Mouse (Mus musculus): Measurements from ENCODE around the gene Atp2a1. TPM values are rescaled to one million over a fixed set of nuclear protein-coding genes. Genes with fewer than 3 reads are reported as not detected.
A peak's percentile ranks its signal among the peaks of the same experiment; 100 is the strongest.

Gene Atp2a1
- 6.8 and 9.5 TPM in 2 replicates for polyA plus RNA-seq (2016; fragmentation: Nextera tagmentation; extraction: Ambion mirVana)

DNA sequence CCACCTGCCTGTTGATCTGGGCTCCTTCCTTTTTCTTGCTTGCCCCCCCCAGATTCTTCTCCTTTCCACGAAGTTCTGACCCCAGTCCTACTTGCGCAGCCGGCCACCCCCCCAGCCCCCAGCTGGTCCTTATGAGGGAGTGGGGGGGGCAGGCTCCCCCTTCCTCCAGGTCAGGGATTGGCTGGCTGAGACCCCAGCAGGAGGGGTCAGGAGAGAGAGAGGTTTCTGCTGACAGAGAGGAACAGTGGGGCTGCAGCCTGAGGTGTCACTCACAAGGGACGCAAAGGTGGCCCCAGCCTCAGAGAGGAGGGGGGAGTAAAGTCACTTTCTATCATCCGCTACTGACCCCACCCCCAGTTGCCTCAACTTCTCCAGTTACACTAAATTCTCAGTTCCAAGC lies at the start of gene Atp2a1:
Gene Atp2a1, minus strand, starts transcription at position 105 of the 400 bp plus-strand sequence.
- DNase-seq (ENCODE audit: low spot score): no peak
- WGBS: 35% methylated on average over 5 of the region's 5 CpGs
- H3K4me3 ChIP-seq: no peak within 1 kb of the TSS
- no peaks in the 10 kb centered on the region for H3K9me3 ChIP-seq
- peaks cover 84% of the 10 kb centered on the region for H3K4me1 ChIP-seq
- peaks cover 14% of the 10 kb centered on the region for H3K36me3 ChIP-seq
- peaks cover 11% of the 10 kb centered on the region; the same call in 1 of the 2 replicates for H3K27me3 ChIP-seq (ENCODE audit: insufficient read depth, poor library complexity, severe bottlenecking)
- peak within 1 kb of the TSS; percentile 82 for H3K27ac ChIP-seq

DNA sequence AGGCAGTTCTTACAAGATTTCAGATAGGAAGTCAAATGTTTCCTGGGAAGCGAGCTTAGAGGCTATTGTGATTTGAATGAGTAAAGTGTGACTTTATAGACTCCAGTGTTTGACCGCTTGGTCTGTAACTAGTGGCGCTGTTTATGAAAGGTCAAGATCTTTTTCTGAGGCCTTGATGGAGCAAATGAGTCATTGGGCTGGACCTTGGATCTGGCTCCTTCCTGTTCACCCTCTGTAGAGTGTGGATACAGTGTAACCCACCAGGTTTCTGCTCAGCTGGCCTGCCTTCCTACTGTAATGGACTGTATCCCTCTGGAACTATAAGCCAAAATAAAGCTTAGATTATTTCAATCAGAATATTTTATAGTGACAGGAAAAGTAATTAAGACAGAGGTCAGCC lies 48.4 kb upstream of the Atp2a1 start:
- DNase-seq (ENCODE audit: low spot score): no peak
- no peaks in the 10 kb centered on the region for H3K9me3 ChIP-seq
- 65% methylated on average over 3 of the region's 3 CpGs for WGBS

DNA sequence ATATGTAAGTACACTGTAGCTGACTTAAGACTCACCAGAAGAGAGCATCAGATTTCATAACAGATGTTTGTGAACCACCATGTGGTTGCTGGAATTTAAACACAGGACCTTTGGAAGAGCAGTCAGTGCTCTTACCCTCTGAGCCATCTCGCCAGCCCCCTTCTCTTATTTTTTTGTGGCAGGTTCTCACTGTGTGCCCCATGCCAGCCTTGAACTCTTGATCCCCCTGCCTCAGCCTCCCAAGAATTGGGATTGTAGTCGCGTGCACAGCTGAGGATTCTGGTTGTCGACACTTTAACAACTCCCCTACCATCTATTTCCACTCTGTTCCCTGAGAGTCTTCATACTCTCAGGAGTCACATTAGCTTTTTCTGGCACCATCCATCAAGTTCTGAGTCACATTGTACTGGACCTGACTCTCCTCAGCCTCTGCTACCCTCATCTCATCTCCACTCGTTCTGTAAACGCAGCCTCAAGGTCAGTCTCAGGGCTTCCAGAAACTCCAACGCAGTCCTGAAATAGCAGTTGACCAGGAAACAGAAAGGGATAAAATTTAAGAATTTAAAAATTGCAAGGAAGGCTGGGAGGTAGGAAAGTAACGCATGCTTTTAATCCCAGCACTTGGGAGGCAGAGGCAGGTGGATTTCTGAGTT lies 44.3 kb upstream of the Atp2a1 start:
- H3K27me3 ChIP-seq (ENCODE audit: insufficient read depth, poor library complexity, severe bottlenecking): no peaks in the 10 kb centered on the region
- H3K9me3 ChIP-seq: no peaks in the 10 kb centered on the region
- no peak overlapping the region for H3K27ac ChIP-seq
- 82% methylated on average over 8 of the region's 8 CpGs for WGBS
- H3K36me3 ChIP-seq: no peaks in the 10 kb centered on the region
- H3K4me1 ChIP-seq: peaks cover 5% of the 10 kb centered on the region; the same call in 1 of the 2 replicates
- no peak for DNase-seq (ENCODE audit: low spot score)
- H3K4me3 ChIP-seq: no peak overlapping the region

More for the DNA sequence above, 48.4 kb upstream of the Atp2a1 start:
- H3K4me1 ChIP-seq: no peaks in the 10 kb centered on the region
- H3K27ac ChIP-seq: no peak overlapping the region
- no peaks in the 10 kb centered on the region for H3K27me3 ChIP-seq (ENCODE audit: insufficient read depth, poor library complexity, severe bottlenecking)
- H3K36me3 ChIP-seq: no peaks in the 10 kb centered on the region
- no peak overlapping the region for H3K4me3 ChIP-seq

- WGBS: 75% methylated on average over 2 of the region's 2 CpGs
- DNase-seq (ENCODE audit: low spot score): no peak
- Histone ChIP-seq H3K4me1 (peaks cover 11% of the 10 kb centered on the region; the same call in 1 of the 2 replicates), H3K9me3 (no peaks in the 10 kb centered on the region), H3K36me3 (peaks cover 14% of the 10 kb centered on the region), H3K4me3 (no peak overlapping the region), H3K27me3 (ENCODE audit: insufficient read depth, poor library complexity, severe bottlenecking) (no peaks in the 10 kb centered on the region), H3K27ac (no peak overlapping the region)
These were observed 42.0 kb upstream of the Atp2a1 start for GRCm38 (mm10) chr7:126504913-126505312.

- Histone ChIP-seq H3K36me3 (peaks cover 29% of the 10 kb centered on the region), H3K4me1 (peaks cover 11% of the 10 kb centered on the region; the same call in 1 of the 2 replicates), H3K27ac (peak within 1 kb of the TSS; percentile 100), H3K4me3 (peak within 1 kb of the TSS; percentile 100), H3K27me3 (ENCODE audit: insufficient read depth, poor library complexity, severe bottlenecking) (no peaks in the 10 kb centered on the region), H3K9me3 (no peaks in the 10 kb centered on the region)
- under 1% methylated on average over 67 of the region's 72 CpGs for WGBS
- peak; percentile 99 for DNase-seq (ENCODE audit: low spot score)
These were observed 40.5 kb upstream of the Atp2a1 start, which contains the start of gene Atxn2l for GRCm38 (mm10) chr7:126503273-126503878. Atxn2l (minus strand) TSS chr7:126503437.

DNA sequence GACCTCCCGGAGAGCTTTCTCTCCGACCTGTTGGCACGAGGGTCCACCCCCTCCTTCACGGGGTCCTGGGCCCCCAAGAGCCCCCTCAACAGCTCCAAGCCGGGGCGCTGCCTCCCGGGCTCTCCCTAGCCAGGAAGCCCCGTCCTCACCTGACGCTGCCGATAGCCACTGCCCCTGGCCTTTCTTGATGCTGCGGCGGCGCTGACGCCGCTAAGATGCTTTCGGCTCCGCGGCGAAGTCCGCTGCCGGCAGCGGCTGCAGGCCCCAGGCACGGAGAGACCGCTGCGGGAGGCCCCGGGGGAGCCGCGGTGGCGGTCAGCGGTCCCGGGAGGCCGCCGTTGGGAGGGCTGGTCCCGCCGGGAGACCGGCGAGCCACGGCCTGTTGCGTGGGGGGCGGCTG lies 39.8 kb upstream of the Atp2a1 start:
- H3K36me3 ChIP-seq: peaks cover 35% of the 10 kb centered on the region
- DNase-seq (ENCODE audit: low spot score): peak; percentile 77
- H3K27me3 ChIP-seq (ENCODE audit: insufficient read depth, poor library complexity, severe bottlenecking): no peaks in the 10 kb centered on the region
- H3K4me1 ChIP-seq: peaks cover 11% of the 10 kb centered on the region; the same call in 1 of the 2 replicates
- H3K9me3 ChIP-seq: no peaks in the 10 kb centered on the region
- peak overlapping the region; percentile 100 for H3K4me3 ChIP-seq
- WGBS: under 1% methylated on average over 40 of the region's 40 CpGs
- peak overlapping the region; percentile 100 for H3K27ac ChIP-seq

- Histone ChIP-seq H3K9me3 (no peaks in the 10 kb centered on the region), H3K27me3 (ENCODE audit: insufficient read depth, poor library complexity, severe bottlenecking) (no peaks in the 10 kb centered on the region), H3K4me1 (peaks cover 11% of the 10 kb centered on the region; the same call in 1 of the 2 replicates), H3K4me3 (peak overlapping the region; percentile 100), H3K36me3 (peaks cover 41% of the 10 kb centered on the region), H3K27ac (peak overlapping the region; percentile 100)
- peak; percentile 99 for DNase-seq (ENCODE audit: low spot score)
- WGBS: under 1% methylated on average over 53 of the region's 57 CpGs
These were observed 39.3 kb upstream of the Atp2a1 start for GRCm38 (mm10) chr7:126502023-126502741.

DNA sequence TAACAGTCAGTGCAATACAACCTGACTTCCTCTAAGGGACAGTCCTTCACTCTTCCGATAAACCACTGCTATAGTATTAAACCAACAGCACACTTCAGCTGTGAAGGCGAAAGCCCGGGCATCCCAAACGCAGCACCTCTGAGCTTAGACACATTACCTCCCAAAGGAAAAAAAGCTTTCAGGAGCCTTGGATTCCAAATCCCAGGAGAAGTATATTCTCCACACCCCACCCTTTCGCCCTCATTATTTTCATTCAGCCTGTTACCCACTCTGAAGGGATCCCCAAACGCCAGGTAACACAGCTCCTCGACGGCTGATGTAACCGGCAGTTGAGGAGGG lies 38.7 kb upstream of the Atp2a1 start:
- H3K27me3 ChIP-seq (ENCODE audit: insufficient read depth, poor library complexity, severe bottlenecking): no peaks in the 10 kb centered on the region
- peak overlapping the region; percentile 100 for H3K27ac ChIP-seq
- H3K36me3 ChIP-seq: peaks cover 46% of the 10 kb centered on the region
- H3K9me3 ChIP-seq: no peaks in the 10 kb centered on the region
- WGBS: 5% methylated on average over 9 of the region's 9 CpGs
- peak overlapping the region; percentile 100 for H3K4me3 ChIP-seq
- peaks cover 11% of the 10 kb centered on the region; the same call in 1 of the 2 replicates for H3K4me1 ChIP-seq
- DNase-seq (ENCODE audit: low spot score): peak; percentile 75

GRCm38 (mm10) chr7:126499416-126499815 lies 36.5 kb upstream of the Atp2a1 start:
- DNase-seq (ENCODE audit: low spot score): no peak
- peaks cover 69% of the 10 kb centered on the region for H3K36me3 ChIP-seq
- 93% methylated on average over 7 of the region's 7 CpGs for WGBS
- H3K4me1 ChIP-seq: peaks cover 11% of the 10 kb centered on the region; the same call in 1 of the 2 replicates
- no peak overlapping the region for H3K4me3 ChIP-seq
- no peaks in the 10 kb centered on the region for H3K27me3 ChIP-seq (ENCODE audit: insufficient read depth, poor library complexity, severe bottlenecking)
- no peaks in the 10 kb centered on the region for H3K9me3 ChIP-seq
- H3K27ac ChIP-seq: no peak overlapping the region

- H3K4me3 ChIP-seq: no peak overlapping the region
- no peaks in the 10 kb centered on the region for H3K9me3 ChIP-seq
- DNase-seq (ENCODE audit: low spot score): no peak
- H3K4me1 ChIP-seq: peaks cover 6% of the 10 kb centered on the region; the same call in 1 of the 2 replicates
- H3K27me3 ChIP-seq (ENCODE audit: insufficient read depth, poor library complexity, severe bottlenecking): no peaks in the 10 kb centered on the region
- peaks cover 83% of the 10 kb centered on the region for H3K36me3 ChIP-seq
- H3K27ac ChIP-seq: no peak overlapping the region
- WGBS: 94% methylated on average over 12 of the region's 12 CpGs
These were observed 35.1 kb upstream of the Atp2a1 start for GRCm38 (mm10) chr7:126497966-126498365.

GRCm38 (mm10) chr7:126496475-126496874 lies 33.6 kb upstream of the Atp2a1 start:
- WGBS: 90% methylated on average over 5 of the region's 5 CpGs
- no peak for DNase-seq (ENCODE audit: low spot score)
- Histone ChIP-seq H3K4me3 (no peak overlapping the region), H3K27ac (no peak overlapping the region), H3K36me3 (peaks cover 97% of the 10 kb centered on the region), H3K27me3 (ENCODE audit: insufficient read depth, poor library complexity, severe bottlenecking) (no peaks in the 10 kb centered on the region), H3K9me3 (no peaks in the 10 kb centered on the region), H3K4me1 (peaks cover 6% of the 10 kb centered on the region; the same call in 1 of the 2 replicates)

DNA sequence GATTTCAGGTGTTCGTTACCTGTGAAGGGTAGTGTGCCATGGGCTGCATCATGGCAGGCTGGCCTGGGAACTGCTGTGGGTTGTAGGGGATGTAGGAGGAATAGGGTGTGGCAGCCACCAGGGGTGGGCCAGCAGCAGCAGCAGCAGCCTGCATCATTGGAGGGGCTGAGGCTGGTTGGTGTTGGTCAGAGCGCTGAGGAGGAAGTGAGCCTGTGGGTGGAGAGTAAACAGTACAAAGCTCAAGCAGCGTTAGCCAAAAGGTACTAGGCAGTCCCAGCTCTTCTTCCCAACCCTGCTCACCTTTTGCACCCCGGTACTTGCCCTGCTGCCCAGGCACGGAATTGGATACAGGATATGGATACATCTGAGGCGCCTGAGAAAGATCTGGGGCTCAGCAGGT lies 31.2 kb upstream of the Atp2a1 start:
- no peak for DNase-seq (ENCODE audit: low spot score)
- H3K27me3 ChIP-seq (ENCODE audit: insufficient read depth, poor library complexity, severe bottlenecking): no peaks in the 10 kb centered on the region
- no peaks in the 10 kb centered on the region for H3K4me1 ChIP-seq
- H3K9me3 ChIP-seq: no peaks in the 10 kb centered on the region
- WGBS: 96% methylated on average over 6 of the region's 6 CpGs
- H3K4me3 ChIP-seq: no peak overlapping the region
- H3K36me3 ChIP-seq: peaks cover 97% of the 10 kb centered on the region
- no peak overlapping the region for H3K27ac ChIP-seq

DNA sequence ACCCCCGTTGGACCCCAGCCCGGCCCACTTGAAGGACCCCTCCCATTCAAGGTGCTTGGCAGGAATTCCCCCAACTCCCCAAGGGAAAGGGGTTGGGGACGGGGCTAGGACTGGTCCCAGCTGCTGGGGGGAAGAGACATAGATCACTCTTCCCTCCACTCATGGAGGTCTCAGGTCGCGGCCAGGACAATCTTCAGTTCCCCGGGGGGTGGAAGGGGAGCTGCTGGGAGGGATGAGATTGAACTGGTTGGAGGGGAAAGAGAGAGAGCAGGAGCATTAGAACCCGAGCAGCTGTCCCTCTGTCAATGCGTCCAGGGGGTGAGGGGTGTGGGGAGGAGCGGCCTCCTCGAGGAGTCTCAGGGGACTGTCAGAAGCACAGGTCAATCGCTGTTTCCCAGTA lies 29.1 kb upstream of the Atp2a1 start:
- Histone ChIP-seq H3K27ac (no peak overlapping the region), H3K4me1 (peaks cover 7% of the 10 kb centered on the region), H3K9me3 (no peaks in the 10 kb centered on the region), H3K36me3 (peaks cover 84% of the 10 kb centered on the region), H3K4me3 (no peak overlapping the region), H3K27me3 (ENCODE audit: insufficient read depth, poor library complexity, severe bottlenecking) (no peaks in the 10 kb centered on the region)
- 59% methylated on average over 11 of the region's 11 CpGs for WGBS
- no peak for DNase-seq (ENCODE audit: low spot score)
